Mouse (Mus musculus) left cerebral cortex, adult 18-20 months (tissue): ENCODE data around the gene Amn. TPM values are rescaled to one million over a fixed set of nuclear protein-coding genes. Genes with fewer than 3 reads are reported as not detected.

Source experiments
- DNase-seq, 2 experiments: peaks; one replicate each; pipeline ENCODE4 v3.0.0; 2021 to 2022; ENCODE audit warnings: low spot score in 2 of 2, mixed read lengths in 1 of 2
- total RNA-seq, 2 experiments: library from RNA; stranded (reverse); gene quantifications; 2 replicates each; pipeline ENCODE4 v1.2.3; 2021

The Amn gene
- total RNA-seq, 2 experiments from 2014 or later: 9.1 to 9.7 TPM

- DNase-seq: no peak
Observed at GRCm38 (mm10) chr12:111266592-111266991, 4.3 kb upstream of the Amn start.

GRCm38 (mm10) chr12:111267673-111268325 lies 3.1 kb upstream of the Amn start:
- no peak for DNase-seq

- no peak for DNase-seq
Observed at GRCm38 (mm10) chr12:111271406-111271805, 511 bp downstream of the Amn start.

GRCm38 (mm10) chr12:111271966-111272365 lies 1.1 kb downstream of the Amn start:
- no peak for DNase-seq

GRCm38 (mm10) chr12:111272420-111272819 lies 1.5 kb downstream of the Amn start:
- DNase-seq: peak; percentile 84 to 86

- DNase-seq: no peak
Observed at GRCm38 (mm10) chr12:111274006-111274405, 3.1 kb downstream of the Amn start.

GRCm38 (mm10) chr12:111274447-111275149 lies 3.7 kb downstream of the Amn start:
- no peak for DNase-seq

- peak in 1 of 2 experiments; percentile 1 for DNase-seq
Observed at GRCm38 (mm10) chr12:111275150-111275841, 4.4 kb downstream of the Amn start.

- DNase-seq: no peak
Observed at GRCm38 (mm10) chr12:111276371-111276770, 5.5 kb downstream of the Amn start.

- DNase-seq: no peak
Observed at GRCm38 (mm10) chr12:111283573-111283972, 12.7 kb downstream of the Amn start.

GRCm38 (mm10) chr12:111284532-111284931 lies 13.6 kb downstream of the Amn start:
- DNase-seq: no peak

GRCm38 (mm10) chr12:111293025-111293424 lies 22.1 kb downstream of the Amn start:
- no peak for DNase-seq

GRCm38 (mm10) chr12:111301322-111302017 lies 30.6 kb downstream of the Amn start:
- no peak for DNase-seq

GRCm38 (mm10) chr12:111302018-111302345 lies 31.1 kb downstream of the Amn start:
- DNase-seq: no peak

GRCm38 (mm10) chr12:111303702-111304337 lies 32.9 kb downstream of the Amn start:
- no peak for DNase-seq

- no peak for DNase-seq
Observed at GRCm38 (mm10) chr12:111306821-111307220, 35.9 kb downstream of the Amn start.

- no peak for DNase-seq
Observed at GRCm38 (mm10) chr12:111309256-111309655, 38.4 kb downstream of the Amn start.

- no peak for DNase-seq
Observed at GRCm38 (mm10) chr12:111309931-111310330, 39.0 kb downstream of the Amn start.

- no peak for DNase-seq
Observed at GRCm38 (mm10) chr12:111311775-111312174, 40.9 kb downstream of the Amn start.

- no peak for DNase-seq
Observed at GRCm38 (mm10) chr12:111314273-111314672, 43.4 kb downstream of the Amn start.

- DNase-seq: no peak
Observed at GRCm38 (mm10) chr12:111317694-111318093, 46.8 kb downstream of the Amn start.
